Mouse (Mus musculus) central nervous system, embryonic 18 days (tissue): ENCODE results near the gene Olfr676. TPM values are rescaled to one million over a fixed set of nuclear protein-coding genes. Genes with fewer than 3 reads are reported as not detected.

Experiments
- polyA plus RNA-seq: library from polyadenylated mRNA; depleted of rRNA; stranded (reverse); fragments of >200 nt; gene quantifications from 2 replicates; pipeline ENCODE4 v1.2.3, GENCODE M21; 2012; rRNA removed

Gene Olfr676
- polyA plus RNA-seq, result not detected in 2 replicates

DNA sequence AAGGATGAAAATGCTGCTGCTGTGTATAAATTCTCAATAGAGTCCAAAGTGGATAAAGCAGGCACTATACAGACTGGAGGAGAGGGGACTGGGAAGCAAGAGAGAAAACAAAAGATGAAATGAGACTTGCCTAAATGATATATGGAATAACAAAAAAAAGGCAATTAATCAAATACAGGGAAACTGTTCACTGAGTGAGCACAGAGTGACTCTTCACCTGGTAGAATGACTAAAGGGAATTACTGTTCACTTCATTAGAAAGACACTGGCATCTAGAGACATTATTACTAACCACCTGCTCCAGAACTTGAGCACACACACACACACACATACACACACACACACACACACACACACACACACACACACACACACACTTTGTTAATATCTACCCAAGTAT is at the start of gene Olfr676:
Gene Olfr676 (plus strand): TSS at position 301 of the 400 bp plus-strand sequence.

DNA sequence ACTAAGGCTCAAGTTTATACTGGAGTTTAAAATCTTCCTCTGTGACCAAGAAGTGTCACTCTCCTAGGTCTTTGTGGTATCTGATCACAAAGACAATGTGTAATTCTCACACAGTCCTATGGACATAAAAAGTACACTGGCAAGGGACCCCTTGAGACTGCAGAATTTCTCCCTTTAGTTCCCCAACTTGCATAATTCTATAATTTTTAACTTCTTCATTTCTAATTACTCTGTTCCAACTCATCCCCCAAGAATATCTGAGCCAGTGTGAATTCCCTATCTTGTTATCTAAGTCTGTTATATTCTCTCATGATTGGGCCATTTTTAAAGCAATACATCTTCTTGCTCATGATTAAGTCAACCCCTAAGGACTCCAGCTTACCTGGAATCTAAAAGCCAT is 30.6 kb upstream of the Olfr676 start, which contains the start of gene Olfr672:
Gene Olfr672 (minus strand): TSS at position 101 of the 400 bp plus-strand sequence.

GRCm38 (mm10) chr7:105028360-105028759 is 4.1 kb upstream of the Olfr676 start, which contains the start of gene Olfr675:
TSS of gene Olfr675 (minus strand) at chr7:105028460.

DNA sequence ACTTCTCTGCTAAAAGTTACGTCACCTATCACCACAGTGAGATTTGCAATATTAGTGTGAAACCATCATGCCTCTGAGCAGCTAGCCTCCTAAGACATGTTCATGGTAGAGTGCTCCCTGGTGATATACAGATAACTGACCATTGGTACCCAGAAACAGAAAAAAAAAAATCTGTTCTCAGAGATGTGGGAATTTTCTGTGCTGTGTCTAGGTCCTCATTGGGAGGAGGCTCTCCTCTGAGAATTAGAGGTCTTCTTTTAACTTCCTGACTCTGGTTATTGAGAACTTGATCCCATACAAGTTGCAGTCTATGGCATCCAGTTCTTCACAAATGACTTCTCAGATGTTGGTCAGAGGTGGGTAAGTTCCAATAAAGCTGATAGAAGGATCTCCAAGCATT is 31.7 kb downstream of the Olfr676 start, which contains the start of gene Olfr678:
Gene Olfr678 (plus strand): TSS at position 301 of the 400 bp plus-strand sequence.

DNA sequence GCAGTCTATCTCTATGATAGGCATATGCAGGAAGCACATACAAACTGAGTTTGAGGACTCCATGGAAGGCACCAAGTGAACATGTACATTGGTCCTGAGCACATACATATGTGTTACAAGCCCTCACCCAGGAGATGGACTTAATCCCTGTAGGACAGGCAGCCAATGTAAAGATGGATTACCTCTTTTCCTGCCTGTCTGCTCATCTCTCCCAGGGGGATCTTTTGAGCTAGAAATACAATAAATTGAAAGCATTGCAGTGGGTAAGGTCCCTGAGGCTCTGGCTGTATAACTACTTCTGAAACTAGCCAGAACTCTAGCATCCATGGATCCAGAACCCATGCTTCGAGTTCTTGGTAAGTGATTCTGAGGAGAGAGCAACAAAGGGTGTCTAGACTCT is 48.4 kb downstream of the Olfr676 start, which contains the start of gene Olfr679:
Gene Olfr679 (plus strand): TSS at position 301 of the 400 bp plus-strand sequence.

Other genes with a start within 250 kb of the Olfr676 start
- not detected in 2 replicates for gene Usp17lb, start 190.1 kb upstream of the Olfr676 start, polyA plus RNA-seq
- gene Usp17la, start 175.7 kb upstream of the Olfr676 start, polyA plus RNA-seq, result not detected in 2 replicates
- not detected in 2 replicates for gene Olfr665, start 154.7 kb upstream of the Olfr676 start, polyA plus RNA-seq
- gene Olfr666, start 136.7 kb upstream of the Olfr676 start, polyA plus RNA-seq, result not detected in 2 replicates
- gene Olfr667, start 111.2 kb upstream of the Olfr676 start, polyA plus RNA-seq, result not detected in 2 replicates
- not detected in 2 replicates for gene Olfr668, start 104.6 kb upstream of the Olfr676 start, polyA plus RNA-seq
- gene Olfr669, start 98.5 kb upstream of the Olfr676 start, polyA plus RNA-seq, result not detected in 2 replicates
- not detected in 2 replicates for gene Olfr670, start 70.1 kb upstream of the Olfr676 start, polyA plus RNA-seq
- not detected in 2 replicates for gene Olfr671, start 53.6 kb upstream of the Olfr676 start, polyA plus RNA-seq
- gene Olfr672, start 30.7 kb upstream of the Olfr676 start, polyA plus RNA-seq, result not detected in 2 replicates
- gene Olfr675, start 4.2 kb upstream of the Olfr676 start, polyA plus RNA-seq, result not detected in 2 replicates
- gene Olfr677, start 18.7 kb downstream of the Olfr676 start, polyA plus RNA-seq, result not detected in 2 replicates
- gene Olfr678, start 31.8 kb downstream of the Olfr676 start, polyA plus RNA-seq, result not detected in 2 replicates
- not detected in 2 replicates for gene Olfr679, start 48.5 kb downstream of the Olfr676 start, polyA plus RNA-seq
- gene Olfr680-ps1, start 60.1 kb downstream of the Olfr676 start, polyA plus RNA-seq, result not detected in 2 replicates
- gene Olfr681, start 84.1 kb downstream of the Olfr676 start, polyA plus RNA-seq, result not detected in 2 replicates
- gene Olfr683, start 114.3 kb downstream of the Olfr676 start, polyA plus RNA-seq, result not detected in 2 replicates
- gene Olfr684, start 131.0 kb downstream of the Olfr676 start, polyA plus RNA-seq, result not detected in 2 replicates
- gene Olfr685, start 153.3 kb downstream of the Olfr676 start, polyA plus RNA-seq, result not detected in 2 replicates
- gene Olfr686, start 174.8 kb downstream of the Olfr676 start, polyA plus RNA-seq, result not detected in 2 replicates